Mouse (Mus musculus): ENCODE measurements at regions not wholly inside any gene's neighbourhood (a gene's known extent, or its start where the extent isn't known, plus 50 kb on each side); places are given as distances from the start of the nearest gene placed in this dataset.
A peak's percentile ranks its signal among the peaks of the same experiment; 100 is the strongest.
"Not testable (repeated sequence)": the region's sequence is repeated elsewhere in the genome, so short reads cannot be mapped to it uniquely, and the experiment has no call there.

GRCm38 (mm10) chr13:31050160-31050788 lies 76.3 kb downstream of the Gm5447 start:
- no peak for DNase-seq

GRCm38 (mm10) chr13:31051586-31051985 lies 77.6 kb downstream of the Gm5447 start:
- DNase-seq, result not testable (repeated sequence)

- no peak for DNase-seq
Observed at GRCm38 (mm10) chr13:31054356-31054755, 80.4 kb downstream of the Gm5447 start.

- DNase-seq, result no peak
Observed at GRCm38 (mm10) chr13:31055376-31056083, 81.5 kb downstream of the Gm5447 start.

GRCm38 (mm10) chr13:31056154-31056871 lies 82.3 kb downstream of the Gm5447 start:
- DNase-seq, result no peak

- DNase-seq, result no peak
Observed at GRCm38 (mm10) chr13:31060916-31061431, 87.0 kb downstream of the Gm5447 start.

GRCm38 (mm10) chr13:31068343-31068742 lies 94.3 kb downstream of the Gm5447 start:
- no peak for DNase-seq

GRCm38 (mm10) chr13:31076541-31076940 lies 102.5 kb downstream of the Gm5447 start:
- no peak for DNase-seq

GRCm38 (mm10) chr13:31078751-31079150 lies 104.7 kb downstream of the Gm5447 start:
- DNase-seq, result no peak

GRCm38 (mm10) chr13:31080215-31080614 lies 106.2 kb downstream of the Gm5447 start:
- DNase-seq, result no peak

- DNase-seq, result peak in 1 of 2 experiments; percentile 20
Observed at GRCm38 (mm10) chr13:31082448-31083140, 108.6 kb downstream of the Gm5447 start.

GRCm38 (mm10) chr13:31101051-31101450 lies 127.0 kb downstream of the Gm5447 start:
- DNase-seq, result no peak

- DNase-seq, result no peak
Observed at GRCm38 (mm10) chr13:31107434-31107833, 133.4 kb downstream of the Gm5447 start.

- no peak for DNase-seq
Observed at GRCm38 (mm10) chr13:31109231-31109630, 135.2 kb downstream of the Gm5447 start.

GRCm38 (mm10) chr13:31122689-31123088 lies 148.7 kb downstream of the Gm5447 start:
- no peak for DNase-seq

- no peak for DNase-seq
Observed at GRCm38 (mm10) chr13:31124547-31125216, 150.7 kb downstream of the Gm5447 start.

GRCm38 (mm10) chr13:31132501-31132900 lies 158.5 kb downstream of the Gm5447 start:
- no peak for DNase-seq

GRCm38 (mm10) chr13:31139686-31140085 lies 165.7 kb downstream of the Gm5447 start:
- DNase-seq, result no peak

GRCm38 (mm10) chr13:31147323-31147722 lies 173.3 kb downstream of the Gm5447 start:
- no peak for DNase-seq

GRCm38 (mm10) chr13:31154066-31154465 lies 180.1 kb downstream of the Gm5447 start:
- no peak for DNase-seq

GRCm38 (mm10) chr13:31163878-31164495 lies 190.0 kb downstream of the Gm5447 start:
- DNase-seq, result no peak

GRCm38 (mm10) chr13:31166286-31166685 lies 192.3 kb downstream of the Gm5447 start:
- DNase-seq, result no peak

Data from thymus, postnatal 36 days (tissue).